Mouse (Mus musculus) gastrocnemius, postnatal 25 days (tissue): ENCODE data around the gene Ssh1. TPM values are rescaled to one million over a fixed set of nuclear protein-coding genes. Genes with fewer than 3 reads are reported as not detected.

Source experiments
- DNase-seq: peaks from one replicate; pipeline ENCODE4 v3.0.0; 2022
- long read RNA-seq, 2 experiments: library from polyadenylated mRNA; stranded (forward); transcript quantifications; one replicate each; pipeline ENCODE4 v2.0.0; 2021
- total RNA-seq, 2 experiments: library from RNA; stranded (reverse); gene quantifications; 1 replicate in 1 of 2; 2 replicates in 1 of 2; pipeline ENCODE4 v1.2.3; 2021

Ssh1 gene
- 1 to 10 TPM; 6.5 to 6.7 TPM for total RNA-seq
- long read RNA-seq, experiment 1, partial matches to known transcripts, result 0 of 5 reads
- long read RNA-seq, experiment 1, other reads (novel, unspliced or antisense), result 5 of 5 reads
- long read RNA-seq, experiment 2, partial matches to known transcripts, result 3 of 5 reads
- long read RNA-seq, experiment 2, other reads (novel, unspliced or antisense), result 2 of 5 reads

GRCm38 (mm10) chr5:113993487-113994465 is at the start of gene Ssh1:
Gene Ssh1, minus strand, starts transcription at chr5:113993894.
- DNase-seq, result peak; percentile 90

GRCm38 (mm10) chr5:114041327-114041930 is 47.7 kb upstream of the Ssh1 start:
- peak; percentile 11 for DNase-seq

- no peak for DNase-seq
These were observed 47.2 kb upstream of the Ssh1 start for GRCm38 (mm10) chr5:114040911-114041310.

DNA sequence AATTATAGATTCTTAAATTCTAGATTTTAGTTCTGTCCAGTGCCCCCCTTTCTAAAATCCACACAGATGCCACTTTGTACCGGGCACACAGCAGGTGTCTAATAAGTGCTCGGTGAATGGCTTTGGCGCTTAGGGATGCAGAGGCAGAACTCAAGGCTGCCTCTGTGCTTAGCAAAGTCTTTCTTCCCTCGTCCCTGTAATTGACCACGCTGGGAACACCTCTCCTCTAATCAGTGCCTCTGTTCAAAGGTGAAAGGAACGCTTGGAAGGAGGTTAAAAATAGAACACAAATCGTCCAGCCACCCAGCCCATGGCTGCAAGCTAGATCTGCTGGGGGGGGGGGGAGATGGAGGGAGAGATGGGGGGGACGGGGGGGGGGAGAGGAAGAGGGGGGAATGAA is 46.8 kb upstream of the Ssh1 start:
- DNase-seq, result no peak

- no peak for DNase-seq
These were observed 41.4 kb upstream of the Ssh1 start for GRCm38 (mm10) chr5:114035111-114035510.

GRCm38 (mm10) chr5:114034393-114034792 is 40.7 kb upstream of the Ssh1 start:
- DNase-seq, result no peak

- no peak for DNase-seq
These were observed 38.6 kb upstream of the Ssh1 start for GRCm38 (mm10) chr5:114032161-114032763.

- DNase-seq, result no peak
These were observed 37.0 kb upstream of the Ssh1 start for GRCm38 (mm10) chr5:114030652-114031051.

DNA sequence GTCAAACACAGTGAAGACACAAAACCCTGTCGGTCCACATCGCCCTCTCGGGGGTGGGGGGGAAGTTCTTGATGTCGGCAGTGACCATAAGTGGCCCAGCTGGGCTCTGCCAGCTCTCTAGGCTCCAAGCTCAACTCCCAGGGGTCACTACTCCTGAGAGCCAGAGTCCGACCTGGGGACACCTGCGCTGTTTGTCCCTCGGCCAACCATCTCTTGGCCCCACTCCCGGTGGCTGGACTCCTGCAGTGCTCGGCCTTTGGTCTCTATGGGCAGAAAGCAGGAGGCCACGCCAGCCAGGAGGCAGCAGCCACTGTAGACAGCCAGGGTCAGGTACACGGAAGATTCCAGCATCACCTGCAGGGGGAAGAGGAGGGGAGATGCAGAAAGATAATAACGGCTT is 34.4 kb upstream of the Ssh1 start:
- no peak for DNase-seq

GRCm38 (mm10) chr5:114027217-114027944 is 33.7 kb upstream of the Ssh1 start:
- no peak for DNase-seq

GRCm38 (mm10) chr5:114024885-114025284 is 31.2 kb upstream of the Ssh1 start:
- DNase-seq, result no peak

DNA sequence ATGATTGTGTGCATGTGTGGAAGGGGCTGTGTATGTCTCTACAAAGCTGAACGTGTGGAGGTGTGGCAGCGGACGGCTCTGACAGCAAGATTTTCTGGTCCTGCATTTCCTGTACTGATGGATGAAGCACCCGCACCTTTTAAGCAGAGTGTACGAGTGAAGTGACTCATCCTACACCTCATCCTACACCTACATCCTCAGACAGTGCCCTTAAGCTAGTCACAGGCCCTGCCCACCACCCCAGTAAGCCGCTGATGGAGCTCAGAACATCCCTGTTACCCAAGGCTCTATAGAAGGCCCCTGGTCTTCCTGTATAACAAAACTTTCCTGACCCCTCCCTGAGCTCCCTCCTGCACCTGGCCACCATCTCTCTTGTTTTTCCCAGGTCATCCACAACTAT is 30.7 kb upstream of the Ssh1 start:
- DNase-seq, result no peak

DNA sequence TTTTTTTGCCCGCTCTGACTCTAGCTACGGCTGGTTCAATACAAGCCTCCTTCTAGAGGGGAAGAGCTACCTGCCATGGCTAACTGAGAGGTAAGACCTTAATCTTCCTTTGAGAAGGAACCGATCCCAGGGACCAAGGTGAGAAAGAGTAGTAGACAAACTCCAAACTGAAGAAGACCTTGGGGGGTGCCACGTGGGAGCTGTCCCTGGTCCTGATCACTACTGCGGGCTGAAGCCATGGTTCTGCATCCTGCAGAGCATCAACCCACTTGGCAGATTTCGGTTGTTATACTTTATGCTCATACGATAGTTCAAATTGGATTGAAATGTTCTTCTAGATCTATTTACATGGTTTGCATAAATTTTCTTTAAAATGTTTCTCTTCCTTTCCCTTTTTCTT is 21.4 kb upstream of the Ssh1 start:
- no peak for DNase-seq

GRCm38 (mm10) chr5:114009049-114009448 is 15.4 kb upstream of the Ssh1 start:
- DNase-seq, result no peak

- no peak for DNase-seq
These were observed 14.2 kb upstream of the Ssh1 start for GRCm38 (mm10) chr5:114007753-114008453.

DNA sequence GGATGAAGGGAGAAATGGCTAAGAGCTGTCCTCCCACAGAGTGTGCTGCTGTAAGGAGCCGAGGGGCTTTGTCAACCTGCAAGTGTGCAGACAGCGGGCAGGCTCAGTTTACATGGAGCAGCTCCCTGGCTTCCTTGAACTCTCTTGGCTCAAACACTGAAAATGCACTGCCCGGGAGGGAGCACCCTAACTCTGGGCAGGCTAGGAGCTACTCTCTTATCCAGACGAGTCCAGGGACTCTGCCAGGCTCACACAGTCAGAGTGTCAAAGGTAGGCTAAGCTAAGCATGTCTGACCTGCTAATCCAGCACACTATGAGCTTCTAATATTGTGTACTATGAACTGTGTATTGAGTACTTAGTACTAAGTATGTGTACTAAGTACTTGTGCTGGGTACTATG is 13.3 kb upstream of the Ssh1 start:
- no peak for DNase-seq

- DNase-seq, result no peak
These were observed 11.4 kb upstream of the Ssh1 start for GRCm38 (mm10) chr5:114005100-114005499.

GRCm38 (mm10) chr5:114004573-114004972 is 10.9 kb upstream of the Ssh1 start:
- DNase-seq, result no peak

GRCm38 (mm10) chr5:114003542-114003941 is 9.8 kb upstream of the Ssh1 start, which contains the start of gene Dao:
Gene Dao, plus strand, starts transcription at chr5:114003703.
- DNase-seq, result peak; percentile 19

GRCm38 (mm10) chr5:113999382-113999781 is 5.7 kb upstream of the Ssh1 start:
- DNase-seq, result no peak

GRCm38 (mm10) chr5:113996458-113996857 is 2.8 kb upstream of the Ssh1 start:
- DNase-seq, result no peak
